Mouse (Mus musculus) v-Abl transformed pro-B cells (cell line): ENCODE measurements around the gene Cers5.

ENCODE experiments used
- in situ Hi-C, 2 experiments: fragments of 400-800 bp; cut with MboI; formaldehyde crosslinking; loops; one replicate each; pipeline ENCODE4 v1.15.1; 2025; ENCODE audit not compliant: unreplicated experiment in 2 of 2

Cers5 gene

GRCm38 (mm10) chr15:99728211-99728610, 44.5 kb downstream of the Cers5 start:
- in situ Hi-C loops = loop anchor here in 1 of 2 experiments (5.0 kb wide), 1 partner anchor 44 kb away; the partner anchor contains the start of gene Cers5

GRCm38 (mm10) chr15:99727525-99727924, 45.2 kb downstream of the Cers5 start:
- in situ Hi-C loops = loop anchor here in 1 of 2 experiments (5.0 kb wide), 1 partner anchor 45 kb away; the partner anchor contains the start of gene Cers5

- in situ Hi-C loops = loop anchor here in 1 of 2 experiments (5.0 kb wide), 1 partner anchor 45 kb away; the partner anchor contains the start of gene Cers5
Observed at GRCm38 (mm10) chr15:99727039-99727438, 45.6 kb downstream of the Cers5 start.

- in situ Hi-C loops = loop anchor here in 1 of 2 experiments (5.0 kb wide), 1 partner anchor 46 kb away; the partner anchor contains the start of gene Cers5
Observed at GRCm38 (mm10) chr15:99726549-99726948, 46.1 kb downstream of the Cers5 start.

GRCm38 (mm10) chr15:99725341-99726155, 47.1 kb downstream of the Cers5 start, which contains the start of gene Cox14:
Cox14 (plus strand) TSS chr15:99725618.
- in situ Hi-C loops = loop anchor here in 1 of 2 experiments (5.0 kb wide), 1 partner anchor 47 kb away; the partner anchor contains the start of gene Cers5

- in situ Hi-C loops = loop anchor here (5.0 kb wide), 3 partner anchors 48 to 183 kb away; partner anchors contain the start of gene Cers5 (in 2 of the 2)
Observed at GRCm38 (mm10) chr15:99724292-99725021, 48.2 kb downstream of the Cers5 start.

GRCm38 (mm10) chr15:99723515-99724291, 49.0 kb downstream of the Cers5 start:
- in situ Hi-C loops = loop anchor here (5.0 kb wide), 3 partner anchors 49 to 184 kb away; partner anchors contain the start of gene Cers5 (in 1 of the 2)

- in situ Hi-C loops = loop anchor here (5.0 kb wide), 3 partner anchors 49 to 184 kb away; partner anchors contain the start of gene Cers5 (in 1 of the 2)
Observed at GRCm38 (mm10) chr15:99723120-99723514, 49.6 kb downstream of the Cers5 start.

GRCm38 (mm10) chr15:99721921-99722743, 50.6 kb downstream of the Cers5 start:
- in situ Hi-C loops = loop anchor here (5.0 kb wide), 3 partner anchors 50 to 185 kb away; partner anchors contain the start of gene Cers5 (in 1 of the 2)

GRCm38 (mm10) chr15:99719865-99720264, 52.8 kb downstream of the Cers5 start:
- in situ Hi-C loops = loop anchor here (5.0 kb wide), 3 partner anchors 52 to 187 kb away; partner anchors contain the start of gene Cers5 (in 1 of the 2)

GRCm38 (mm10) chr15:99718461-99719021, 54.1 kb downstream of the Cers5 start:
- in situ Hi-C loops = no loop called here

- in situ Hi-C loops = no loop called here
Observed at GRCm38 (mm10) chr15:99717386-99718334, 55.0 kb downstream of the Cers5 start, which contains the start of gene Gpd1. Gpd1 (plus strand) TSS chr15:99717515.

- in situ Hi-C loops = no loop called here
Observed at GRCm38 (mm10) chr15:99716814-99717213, 55.9 kb downstream of the Cers5 start.

GRCm38 (mm10) chr15:99715982-99716746, 56.5 kb downstream of the Cers5 start:
- in situ Hi-C loops = no loop called here

- in situ Hi-C loops = no loop called here
Observed at GRCm38 (mm10) chr15:99715361-99715865, 57.3 kb downstream of the Cers5 start.

- in situ Hi-C loops = no loop called here
Observed at GRCm38 (mm10) chr15:99714858-99715257, 57.8 kb downstream of the Cers5 start.

- in situ Hi-C loops = no loop called here
Observed at GRCm38 (mm10) chr15:99714206-99714605, 58.5 kb downstream of the Cers5 start.
